Mouse (Mus musculus) fat pad, adult 2 months (tissue): ENCODE data around the gene Gm29797.

Source experiments
- DNase-seq: peaks from one replicate; pipeline ENCODE4 v3.0.0-alpha.2; 2011; ENCODE audit warnings: low read depth, low spot score; ENCODE audit errors: extremely low read depth

Gene Gm29797

DNA sequence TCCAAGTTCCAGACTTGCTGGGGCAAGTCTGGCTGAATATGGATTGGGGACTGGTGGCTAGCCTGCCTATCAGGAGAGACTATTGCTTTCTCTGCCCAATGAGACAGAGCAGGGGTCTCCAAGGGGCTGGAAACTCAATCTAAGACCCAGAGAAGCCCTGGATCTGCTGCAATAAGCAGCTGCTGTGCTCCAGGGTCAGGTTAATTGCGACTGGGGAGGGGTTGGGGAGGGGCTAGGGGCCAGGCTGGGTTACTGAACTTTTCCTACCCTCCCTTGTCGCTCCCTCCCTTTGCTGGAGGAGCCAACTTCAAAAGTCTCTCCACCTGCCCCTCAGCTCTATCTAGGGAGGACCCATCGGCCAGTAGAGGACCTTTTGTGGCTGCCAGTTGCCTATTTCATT lies at the start of gene Gm29797:
Gene Gm29797 (plus strand): TSS at position 301 of the 400 bp plus-strand sequence.
- no peak for DNase-seq

GRCm38 (mm10) chr2:181618761-181619495 lies 37.9 kb upstream of the Gm29797 start:
- DNase-seq = no peak

- no peak for DNase-seq
Measured at GRCm38 (mm10) chr2:181623401-181623800, 33.4 kb upstream of the Gm29797 start.

GRCm38 (mm10) chr2:181628471-181628870 lies 28.4 kb upstream of the Gm29797 start:
- DNase-seq = no peak

- no peak for DNase-seq
Measured at GRCm38 (mm10) chr2:181632624-181633023, 24.2 kb upstream of the Gm29797 start.

DNA sequence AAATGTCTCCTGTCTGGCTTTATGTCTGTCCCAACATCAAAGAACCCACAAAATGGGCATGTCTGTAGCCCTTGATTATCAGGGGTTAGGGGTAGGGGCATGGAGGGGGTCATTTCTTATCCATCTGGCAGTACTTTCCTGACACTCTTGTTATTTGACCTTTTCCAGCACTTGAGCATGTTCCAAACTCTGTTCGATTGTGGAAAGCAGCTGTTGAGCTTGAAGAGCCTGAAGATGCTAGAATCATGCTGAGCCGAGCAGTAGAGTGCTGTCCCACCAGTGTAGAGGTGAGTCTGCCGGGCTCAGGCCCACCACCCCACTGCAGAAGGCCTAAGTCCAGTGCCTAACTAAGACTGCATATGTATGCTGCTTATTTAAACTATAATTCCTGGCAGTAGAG lies 21.0 kb upstream of the Gm29797 start:
- no peak for DNase-seq

DNA sequence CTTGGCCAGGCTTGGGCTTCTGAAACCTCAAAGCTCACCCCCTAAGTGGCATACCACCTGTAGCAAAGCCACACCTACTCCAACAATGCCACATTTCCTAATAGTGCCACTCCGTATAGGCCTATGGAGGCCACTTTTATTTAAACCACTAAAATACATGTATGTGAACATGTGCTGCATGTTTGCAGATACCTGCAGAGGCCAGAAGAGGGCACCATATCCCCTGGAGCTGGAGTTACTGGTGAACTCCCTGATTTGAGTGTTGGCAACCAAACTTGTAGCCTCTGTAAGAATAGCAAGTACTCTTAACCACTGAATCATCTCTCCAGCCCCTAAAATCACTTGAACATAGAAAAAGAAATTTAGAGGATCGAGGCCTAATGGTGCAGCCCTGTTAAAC lies 12.5 kb upstream of the Gm29797 start:
- DNase-seq = no peak

DNA sequence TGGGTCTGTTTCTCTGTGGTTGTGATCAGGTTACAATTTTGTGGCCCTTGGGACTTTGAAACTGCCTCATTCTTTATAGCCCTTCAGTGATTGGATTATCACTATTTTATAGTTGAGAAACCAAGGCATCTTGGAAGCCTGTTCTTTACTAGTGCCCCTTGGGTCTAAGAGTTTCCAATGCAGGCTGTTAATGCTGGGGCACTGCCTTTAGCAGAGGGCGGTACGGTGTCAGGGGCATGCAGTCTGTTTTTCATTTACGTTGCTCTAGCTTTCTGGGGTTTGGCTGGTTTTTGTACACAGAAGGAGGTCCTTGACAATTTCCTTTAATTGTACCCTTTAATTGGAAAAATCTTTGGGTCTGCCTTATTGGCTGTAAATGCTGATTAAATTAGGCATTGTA lies 11.2 kb upstream of the Gm29797 start:
- DNase-seq = no peak

DNA sequence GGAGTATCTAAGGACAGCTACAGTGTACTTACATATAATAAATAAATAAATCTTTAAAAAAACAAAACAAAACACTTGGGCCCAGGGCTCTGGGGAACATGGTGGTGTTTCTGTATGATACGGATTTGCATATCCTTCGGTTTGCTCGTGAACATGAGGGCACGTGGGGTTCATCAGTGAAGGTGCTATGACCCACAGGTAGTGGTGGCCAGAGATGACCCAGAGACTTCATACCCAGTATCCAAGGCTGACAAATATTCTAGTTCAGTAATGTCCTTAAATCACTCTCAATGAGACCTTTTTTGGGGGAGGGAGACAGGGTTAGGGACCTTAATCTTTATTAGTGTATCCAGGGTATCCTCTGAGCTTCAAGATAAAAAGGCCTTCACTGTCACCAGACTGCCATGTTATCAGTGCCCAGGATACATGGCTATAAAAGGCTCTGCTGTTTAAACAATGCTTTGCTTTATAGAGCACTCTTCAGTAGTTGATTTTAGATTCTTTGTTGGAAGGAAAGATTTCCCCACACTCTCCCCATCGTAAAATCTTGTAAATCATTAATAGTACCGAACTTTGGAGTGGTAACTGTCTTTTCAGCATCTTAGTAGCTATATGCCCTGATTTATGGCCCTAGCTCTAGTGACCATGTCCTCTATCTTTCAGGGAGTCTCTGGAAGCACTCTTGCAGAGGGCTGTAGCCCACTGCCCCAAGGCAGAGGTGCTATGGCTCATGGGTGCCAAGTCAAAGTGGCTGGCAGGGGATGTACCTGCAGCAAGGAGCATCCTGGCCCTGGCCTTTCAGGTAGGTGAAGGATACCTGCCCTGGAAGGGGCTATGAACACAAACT lies 10.0 kb upstream of the Gm29797 start:
- DNase-seq = no peak

DNA sequence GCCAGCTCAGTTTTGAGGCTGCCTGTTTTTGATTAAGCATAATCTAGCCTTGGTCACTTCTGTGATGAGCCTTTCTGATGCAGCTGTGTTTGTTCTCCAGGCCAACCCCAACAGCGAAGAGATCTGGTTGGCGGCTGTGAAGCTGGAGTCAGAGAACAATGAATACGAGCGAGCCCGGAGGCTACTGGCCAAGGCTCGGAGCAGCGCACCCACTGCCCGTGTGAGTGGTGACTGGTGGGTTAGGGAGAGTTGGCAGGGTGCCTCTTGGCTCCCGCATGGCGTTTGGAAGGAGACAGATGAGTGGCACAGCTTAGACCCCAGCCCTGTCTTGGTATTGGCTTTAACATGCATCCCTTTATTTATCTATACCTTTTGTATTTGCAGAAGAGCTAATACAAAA lies 7.9 kb upstream of the Gm29797 start:
- DNase-seq = no peak

DNA sequence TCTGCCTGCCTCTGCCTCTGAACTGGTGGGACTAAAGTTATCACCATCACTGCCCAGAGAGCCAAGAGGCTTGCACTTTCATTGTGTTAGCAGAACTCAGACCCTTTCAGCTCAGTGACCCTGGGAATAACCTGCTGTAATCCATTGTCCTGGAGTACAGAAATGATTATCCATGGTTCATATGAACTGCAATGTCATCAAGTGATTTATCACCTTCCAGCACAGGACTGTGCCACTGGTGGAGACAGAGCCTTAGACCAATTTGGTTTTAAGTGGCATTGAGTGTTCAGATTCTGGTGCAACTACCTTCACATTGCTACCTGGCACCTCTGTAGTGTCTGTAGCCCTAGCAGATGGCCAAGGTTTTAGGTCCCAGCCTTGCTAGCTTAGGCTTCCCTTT lies 3.8 kb upstream of the Gm29797 start:
- DNase-seq = no peak

GRCm38 (mm10) chr2:181653523-181653922 lies 3.3 kb upstream of the Gm29797 start:
- no peak for DNase-seq

- DNase-seq = no peak
Measured at GRCm38 (mm10) chr2:181657441-181657840, 607 bp downstream of the Gm29797 start.

DNA sequence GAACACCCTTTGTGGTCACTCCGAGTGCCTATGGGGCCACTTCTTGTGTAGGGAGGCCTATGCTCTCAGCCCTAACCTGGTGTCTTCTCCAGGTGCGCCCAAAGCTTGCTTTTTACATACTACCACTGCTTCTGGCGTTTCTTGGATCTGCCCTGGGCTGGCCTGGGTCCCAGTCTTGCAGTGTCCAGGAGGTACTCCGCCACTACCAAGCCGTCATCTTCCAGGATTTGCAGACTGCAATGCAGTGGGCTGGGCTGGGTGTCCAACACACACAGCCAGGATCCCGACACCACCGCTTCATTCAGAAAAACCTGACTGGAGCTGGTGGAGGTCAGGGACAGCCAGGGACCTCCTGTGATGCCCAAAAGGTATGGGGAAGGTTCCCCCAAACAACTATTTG lies 1.7 kb downstream of the Gm29797 start:
- no peak for DNase-seq

DNA sequence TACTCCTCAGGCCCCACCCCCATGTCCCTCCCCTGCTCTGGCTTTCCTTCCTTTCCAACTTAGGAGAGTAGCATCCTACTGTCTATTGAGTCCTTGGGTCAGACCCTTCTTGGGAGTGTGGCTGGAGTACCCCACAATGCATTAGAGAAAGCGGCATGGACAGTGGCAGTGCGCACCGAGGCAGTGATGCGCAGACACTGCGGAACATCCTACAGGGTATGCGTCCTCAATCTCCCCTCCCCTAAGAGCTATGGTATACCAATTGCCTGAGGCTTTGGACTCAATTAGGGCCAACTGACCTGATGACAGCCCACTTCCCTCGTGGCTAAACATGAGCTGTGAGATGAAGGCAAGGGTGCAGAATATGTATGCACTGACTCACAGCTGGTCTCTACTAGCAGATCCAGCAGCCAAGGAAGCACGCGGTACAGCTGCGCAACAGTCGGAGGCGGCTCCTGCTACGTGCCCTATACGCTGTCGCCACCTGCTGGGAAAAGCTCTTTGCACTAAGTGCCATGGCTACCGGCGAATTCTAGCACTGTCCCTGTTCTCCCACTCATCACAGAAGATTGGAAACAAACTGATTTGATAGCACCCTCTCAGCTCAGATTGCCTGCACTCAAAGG lies 2.2 kb downstream of the Gm29797 start:
- DNase-seq = no peak

- DNase-seq = no peak
Measured at GRCm38 (mm10) chr2:181659609-181660055, 2.8 kb downstream of the Gm29797 start.

DNA sequence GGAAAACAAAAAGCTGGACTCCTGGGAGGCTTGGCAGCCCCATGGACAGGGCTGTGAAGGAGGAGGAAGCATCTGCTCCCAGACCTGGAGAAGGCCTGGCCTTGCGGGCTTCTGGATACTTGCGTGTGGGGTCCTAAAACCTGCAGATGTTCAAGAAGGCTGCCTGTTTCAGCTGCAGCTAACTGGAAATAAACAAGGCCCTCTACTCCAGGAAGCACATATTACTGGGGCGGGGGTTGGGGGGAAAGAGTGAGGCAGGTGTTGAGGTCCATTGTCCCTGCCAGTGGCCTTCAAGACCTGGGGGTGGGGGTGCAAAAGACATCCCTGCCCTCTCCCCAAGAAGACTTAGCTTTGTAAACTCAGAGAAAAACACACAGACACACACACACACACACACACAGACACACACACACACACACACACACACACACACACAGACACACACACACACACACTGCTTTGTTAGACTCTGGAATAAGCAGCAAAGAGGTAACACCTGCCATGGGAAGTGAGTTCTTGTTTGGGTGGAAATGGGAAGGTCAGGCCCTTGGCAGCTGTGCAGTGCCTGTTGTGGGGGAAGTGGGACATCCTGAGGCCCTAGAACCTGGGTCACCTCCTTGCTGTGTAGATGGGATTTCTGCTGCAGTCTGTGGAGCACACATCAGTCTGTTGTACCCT lies 5.9 kb downstream of the Gm29797 start:
- DNase-seq = no peak

GRCm38 (mm10) chr2:181663298-181663630 lies 6.4 kb downstream of the Gm29797 start:
- no peak for DNase-seq

GRCm38 (mm10) chr2:181670285-181670912 lies 13.6 kb downstream of the Gm29797 start:
- DNase-seq = no peak

GRCm38 (mm10) chr2:181670913-181671311 lies 14.1 kb downstream of the Gm29797 start:
- DNase-seq = no peak

- no peak for DNase-seq
Measured at GRCm38 (mm10) chr2:181671326-181671725, 14.5 kb downstream of the Gm29797 start, which contains the start of gene Sox18. Sox18 (minus strand) TSS chr2:181671640.
